Mouse (Mus musculus) stomach, postnatal 0 days (tissue): Measurements from ENCODE around the gene Cdkl4.

Source experiments
- CTCF ChIP-seq: IDR thresholded peaks from 2 replicates; pipeline ENCODE4 v1.5.1; 2016; ENCODE audit warnings: antibody characterized with exemption, low read depth, mild to moderate bottlenecking, moderate library complexity
- EP300 ChIP-seq: optimal IDR thresholded peaks from 2 replicates; pipeline ENCODE3; 2016; ENCODE audit warnings: antibody characterized with exemption

DNA sequence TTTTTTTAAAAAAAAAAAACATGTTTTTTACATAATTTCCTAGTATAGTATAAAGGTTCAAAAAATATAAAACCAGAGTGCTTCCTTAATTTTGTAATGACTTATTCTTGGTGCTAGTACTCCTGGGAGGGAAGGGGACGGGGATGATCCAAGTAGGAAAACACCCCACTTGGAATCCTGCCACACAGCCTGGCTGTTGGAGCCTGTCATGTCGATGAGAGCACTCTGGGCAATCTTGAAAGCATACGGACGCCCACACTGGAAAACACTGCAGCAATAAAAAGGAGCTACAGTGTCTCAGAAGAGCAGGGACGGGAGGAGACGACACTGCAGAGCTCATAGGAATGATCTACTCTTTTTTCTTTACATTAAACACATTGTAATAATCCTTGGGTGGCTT, 42.0 kb downstream of the Cdkl4 start:
- TF ChIP-seq CTCF = no peak
- no peak for TF ChIP-seq EP300
